Mouse (Mus musculus): ENCODE results near the gene Psma4. TPM values are rescaled to one million over a fixed set of nuclear protein-coding genes. Genes with fewer than 3 reads are reported as not detected.

Psma4 gene
- polyA plus RNA-seq (2012; rRNA removed): 30.9 and 42.7 TPM in 2 replicates

DNA sequence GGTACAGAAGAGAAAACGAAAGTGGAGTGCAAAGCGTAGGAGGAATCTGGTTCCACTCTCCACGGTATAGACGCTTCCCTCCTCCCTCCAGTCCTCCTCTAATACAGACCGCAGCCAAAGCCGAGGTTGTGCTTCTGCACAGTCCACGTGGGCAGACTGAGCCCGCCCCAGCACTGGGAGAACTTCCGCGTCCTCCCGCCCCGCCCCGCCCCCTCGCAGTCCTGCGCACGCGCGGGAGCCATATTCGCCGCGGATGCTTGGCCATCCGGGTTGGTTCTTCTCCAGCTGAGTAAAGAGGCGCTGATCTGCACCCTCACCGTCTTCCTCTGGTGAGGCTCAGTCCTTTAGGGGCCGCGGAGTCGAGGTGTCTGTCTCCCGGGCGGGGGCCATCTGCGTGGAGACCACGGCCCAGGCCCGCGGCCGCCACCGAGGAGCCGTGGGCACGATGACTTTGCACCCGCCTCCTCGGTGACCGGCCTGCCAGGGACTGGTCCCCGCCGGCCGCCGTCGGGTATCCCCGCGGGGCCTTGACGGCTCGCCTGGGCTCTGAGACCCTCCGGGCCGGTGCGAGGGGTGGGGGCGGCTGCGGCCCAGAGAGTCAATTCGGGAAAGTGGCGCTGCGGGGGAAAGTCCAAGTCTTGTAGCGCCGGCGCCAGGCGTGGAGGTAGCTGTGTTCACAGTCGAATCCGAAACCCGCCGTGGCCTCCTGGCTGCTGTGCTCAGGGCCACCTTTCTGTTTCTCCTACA lies at the start of gene Psma4, which contains the start of gene AY074887:
Gene Psma4, plus strand, starts transcription at position 216 of the 747 bp plus-strand sequence.
Gene AY074887, minus strand, starts transcription at position 424 of the 747 bp plus-strand sequence.

DNA sequence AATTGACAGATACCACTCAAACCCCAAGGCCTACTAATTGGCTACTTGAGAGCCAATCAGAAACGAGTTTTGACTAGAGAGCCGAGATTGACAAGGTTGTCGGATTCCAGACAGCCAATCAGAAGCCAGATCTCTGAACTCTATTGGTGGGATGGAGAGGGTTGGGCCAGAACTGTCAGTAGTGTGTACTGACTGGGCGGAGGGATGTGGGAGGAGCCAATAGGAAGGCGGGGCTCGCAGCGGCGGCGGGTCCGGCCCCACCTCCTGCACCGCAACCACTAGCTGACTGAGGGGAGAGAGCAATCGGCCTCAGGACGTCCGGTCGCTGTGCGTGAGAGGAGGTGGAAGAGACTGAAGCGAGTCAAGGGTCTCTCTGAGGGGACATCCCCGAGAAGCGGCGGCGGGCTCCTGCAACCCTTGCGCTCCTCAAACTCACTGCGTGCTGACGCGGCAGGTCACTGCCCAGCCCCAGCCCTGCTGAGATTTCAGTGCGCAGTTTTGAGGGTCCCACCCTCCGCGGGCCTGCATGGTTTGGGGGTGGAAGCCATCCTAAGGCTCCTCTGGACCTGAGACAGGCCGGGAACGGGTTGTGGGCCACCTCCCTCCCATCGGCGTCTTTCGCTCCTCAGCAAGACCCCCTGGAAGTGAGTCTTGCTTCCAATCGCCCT lies 33.4 kb upstream of the Psma4 start, which contains the start of gene Hykk:
Gene Hykk, plus strand, starts transcription at position 274 of the 668 bp plus-strand sequence.

DNA sequence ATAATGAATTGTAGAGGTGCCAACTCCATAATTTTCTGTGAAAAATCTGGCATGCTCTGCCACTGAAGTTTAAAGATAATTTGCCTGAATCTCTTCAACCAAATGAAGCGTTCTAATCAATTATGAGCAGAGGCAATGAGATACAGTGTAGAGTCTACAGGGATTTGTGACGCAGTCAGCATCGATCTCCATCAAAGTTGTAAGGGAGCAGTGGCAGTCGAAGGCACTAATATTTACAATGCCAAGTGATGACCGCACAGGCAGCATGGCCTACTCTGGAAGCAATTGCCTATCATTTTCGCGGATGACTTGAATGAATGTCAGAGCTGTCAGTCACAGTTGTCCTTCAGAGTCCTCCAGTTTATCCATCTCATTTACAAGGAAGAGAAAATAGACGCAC lies 30.1 kb downstream of the Psma4 start, which contains the start of gene Chrna5:
Gene Chrna5, plus strand, starts transcription at position 207 of the 400 bp plus-strand sequence.

Other genes starting within 250 kb of the Psma4 start
- 26.1 and 26.6 TPM in 2 replicates for gene Wdr61, start 216.3 kb upstream of the Psma4 start, polyA plus RNA-seq (2012; rRNA removed)
- gene Crabp1, start 186.0 kb upstream of the Psma4 start, polyA plus RNA-seq (2012; rRNA removed): 7.6 and 10.6 TPM in 2 replicates
- gene Ireb2, start 87.0 kb upstream of the Psma4 start, polyA plus RNA-seq (2012; rRNA removed): 2.0 and 3.5 TPM in 2 replicates
- 0.75 TPM in 2 replicates for gene Hykk, start 33.5 kb upstream of the Psma4 start, polyA plus RNA-seq (2012; rRNA removed)
- not detected in 2 replicates for gene AY074887, start 208 bp downstream of the Psma4 start, polyA plus RNA-seq (2012; rRNA removed)
- not detected in 2 replicates for gene Chrna5, start 30.1 kb downstream of the Psma4 start, polyA plus RNA-seq (2012; rRNA removed)
- 0.07 TPM in 1 of 2 replicates, not detected in the other for gene Chrna3, start 75.8 kb downstream of the Psma4 start, polyA plus RNA-seq (2012; rRNA removed)
- 0.09 and 0.10 TPM in 2 replicates for gene Chrnb4, start 98.0 kb downstream of the Psma4 start, polyA plus RNA-seq (2012; rRNA removed)
- 16.4 and 18.9 TPM in 2 replicates for gene Ube2q2, start 198.1 kb downstream of the Psma4 start, polyA plus RNA-seq (2012; rRNA removed)

Measured in ovary, adult 2 months (tissue).